Mouse (Mus musculus) kidney, adult 2 months (tissue): ENCODE measurements at regions not wholly inside any gene's neighbourhood (a gene's known extent, or its start where the extent isn't known, plus 50 kb on each side); places are given as distances from the start of the nearest gene placed in this dataset.
"Not testable (repeated sequence)": the region's sequence is repeated elsewhere in the genome, so short reads cannot be mapped to it uniquely, and the experiment has no call there.

Source experiments
- DNase-seq: peaks from one replicate; pipeline ENCODE4 v3.0.0; 2021
- H3K27ac ChIP-seq: fragments of 200-500 bp; 2 replicates; pipeline ENCODE4 v1.5.1; 2012; ENCODE audit warnings: low read depth, low read length, control low read depth, inconsistent platforms; ENCODE audit not compliant: insufficient read depth
- H3K27me3 ChIP-seq: fragments of 200-500 bp; replicated peaks from 2 replicates; pipeline ENCODE4 v1.6.1; 2012; ENCODE audit warnings: mild to moderate bottlenecking, moderate library complexity, low read length, inconsistent platforms; ENCODE audit not compliant: control insufficient read depth, insufficient read depth
- H3K36me3 ChIP-seq: fragments of 200-500 bp; 2 replicates; pipeline ENCODE4 v1.6.1; 2012; ENCODE audit warnings: mild to moderate bottlenecking, moderate library complexity, low read length, inconsistent platforms; ENCODE audit not compliant: control insufficient read depth, insufficient read depth
- H3K4me1 ChIP-seq: fragments of 200-500 bp; 2 replicates; pipeline ENCODE4 v1.6.1; 2011; ENCODE audit warnings: low read length; ENCODE audit not compliant: control insufficient read depth, insufficient read depth
- H3K4me3 ChIP-seq: fragments of 200-500 bp; 2 replicates; pipeline ENCODE4 v1.5.1; 2011; ENCODE audit warnings: mild to moderate bottlenecking, low read depth, low read length, control low read depth; ENCODE audit not compliant: insufficient read depth
- CTCF ChIP-seq: fragments of 200-500 bp; conservative IDR thresholded peaks from 2 replicates; pipeline ENCODE4 v1.5.1; 2011; ENCODE audit warnings: low read depth, mild to moderate bottlenecking, control low read depth, low read length, moderate library complexity, mixed read lengths; ENCODE audit not compliant: insufficient read depth, insufficient read length
- POLR2A ChIP-seq: fragments of 200-500 bp; IDR thresholded peaks from one replicate; pipeline ENCODE4 v1.6.1; 2011; ENCODE audit warnings: low read depth, low read length, control low read depth
- WGBS: fragments of 180-500 bp; shearing (Covaris S2); methylation state at CpG from one replicate; pipeline ENCODE4 v1.1.7; 2018; 5-methylcytosine and 5-hydroxymethylcytosine counted together

DNA sequence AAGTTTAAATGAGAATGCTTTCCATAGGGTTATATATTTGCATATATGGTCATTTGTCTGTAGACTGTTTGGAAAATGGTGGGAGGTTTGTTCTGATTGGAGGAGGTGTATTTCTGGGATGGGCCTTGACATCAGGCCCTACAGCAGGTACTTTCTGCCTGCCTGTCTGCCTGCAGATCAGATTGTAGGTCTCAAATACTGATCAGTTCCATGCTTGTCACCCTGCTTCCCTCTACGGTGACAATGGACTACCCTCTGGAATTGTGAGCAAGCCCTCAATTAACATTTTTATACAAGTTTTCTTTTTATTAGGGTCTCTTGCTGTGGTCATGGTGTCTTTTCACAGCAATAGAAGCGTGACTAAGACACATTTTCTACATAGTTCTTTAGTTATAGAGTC lies 166.9 kb downstream of the Pcdh18 start:
- 81% methylated on average over 2 of the region's 2 CpGs for WGBS
- H3K4me1 ChIP-seq: no peaks in the 10 kb centered on the region
- H3K27me3 ChIP-seq: no peaks in the 10 kb centered on the region
- DNase-seq: no peak
- H3K4me3 ChIP-seq: no peak overlapping the region
- no peak overlapping the region for H3K27ac ChIP-seq
- TF ChIP-seq POLR2A: no peak
- no peak for TF ChIP-seq CTCF
- H3K36me3 ChIP-seq: no peaks in the 10 kb centered on the region

DNA sequence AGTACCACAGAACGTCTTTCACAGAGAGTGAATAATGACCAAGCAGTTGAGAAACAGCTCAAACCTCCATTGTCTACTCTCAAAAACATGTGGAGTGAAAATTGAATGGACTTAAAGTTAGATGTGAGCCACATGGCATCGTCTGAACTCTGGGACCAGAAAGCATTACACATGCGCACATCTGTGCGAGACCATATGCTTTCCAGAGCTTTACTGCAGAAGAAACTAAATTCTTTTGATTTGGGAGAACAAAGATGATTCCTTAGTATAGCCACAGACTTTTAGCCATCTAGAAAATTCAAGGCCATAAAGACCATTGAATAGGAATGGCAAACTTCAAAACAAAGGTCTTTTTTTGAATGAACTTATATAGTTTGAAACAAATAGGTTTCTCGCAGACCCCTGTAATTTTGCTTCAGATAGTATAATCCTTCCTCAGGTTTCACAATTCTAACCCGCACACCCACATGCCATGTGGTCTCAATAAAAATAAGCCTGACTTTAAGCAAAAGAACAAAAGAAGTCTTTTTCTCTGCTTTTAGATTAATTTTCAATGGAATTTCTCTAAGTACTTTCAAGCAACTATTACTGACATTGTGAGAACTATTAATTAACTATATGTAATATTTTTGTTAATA lies 170.5 kb downstream of the Pcdh18 start:
- DNase-seq: no peak
- no peaks in the 10 kb centered on the region for H3K27me3 ChIP-seq
- H3K4me1 ChIP-seq: no peaks in the 10 kb centered on the region
- H3K27ac ChIP-seq: no peak overlapping the region
- no peaks in the 10 kb centered on the region for H3K36me3 ChIP-seq
- no peak overlapping the region for H3K4me3 ChIP-seq
- 85% methylated on average over 6 of the region's 6 CpGs for WGBS
- TF ChIP-seq CTCF (no peak), POLR2A (no peak)

DNA sequence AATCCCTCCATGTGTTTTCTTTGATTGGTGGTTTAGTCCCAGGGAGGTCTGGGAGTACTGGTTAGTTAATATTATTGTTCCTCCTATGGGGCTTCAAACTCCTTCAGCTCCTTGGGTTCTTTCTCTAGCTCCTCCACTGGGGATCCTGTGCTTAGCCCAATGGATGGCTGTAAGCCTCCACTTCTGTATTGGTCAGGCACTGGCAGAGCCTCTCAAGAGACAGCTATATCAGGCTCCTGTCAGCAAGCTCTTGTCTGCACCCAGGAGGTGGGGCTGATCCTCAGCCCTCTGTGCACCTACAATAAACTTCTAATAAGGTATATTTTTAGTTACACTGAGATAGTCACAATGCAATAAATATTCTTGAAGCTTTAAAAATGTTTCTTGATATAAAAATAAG lies 171.2 kb downstream of the Pcdh18 start:
- DNase-seq, H3K27me3 ChIP-seq: not testable (repeated sequence)

DNA sequence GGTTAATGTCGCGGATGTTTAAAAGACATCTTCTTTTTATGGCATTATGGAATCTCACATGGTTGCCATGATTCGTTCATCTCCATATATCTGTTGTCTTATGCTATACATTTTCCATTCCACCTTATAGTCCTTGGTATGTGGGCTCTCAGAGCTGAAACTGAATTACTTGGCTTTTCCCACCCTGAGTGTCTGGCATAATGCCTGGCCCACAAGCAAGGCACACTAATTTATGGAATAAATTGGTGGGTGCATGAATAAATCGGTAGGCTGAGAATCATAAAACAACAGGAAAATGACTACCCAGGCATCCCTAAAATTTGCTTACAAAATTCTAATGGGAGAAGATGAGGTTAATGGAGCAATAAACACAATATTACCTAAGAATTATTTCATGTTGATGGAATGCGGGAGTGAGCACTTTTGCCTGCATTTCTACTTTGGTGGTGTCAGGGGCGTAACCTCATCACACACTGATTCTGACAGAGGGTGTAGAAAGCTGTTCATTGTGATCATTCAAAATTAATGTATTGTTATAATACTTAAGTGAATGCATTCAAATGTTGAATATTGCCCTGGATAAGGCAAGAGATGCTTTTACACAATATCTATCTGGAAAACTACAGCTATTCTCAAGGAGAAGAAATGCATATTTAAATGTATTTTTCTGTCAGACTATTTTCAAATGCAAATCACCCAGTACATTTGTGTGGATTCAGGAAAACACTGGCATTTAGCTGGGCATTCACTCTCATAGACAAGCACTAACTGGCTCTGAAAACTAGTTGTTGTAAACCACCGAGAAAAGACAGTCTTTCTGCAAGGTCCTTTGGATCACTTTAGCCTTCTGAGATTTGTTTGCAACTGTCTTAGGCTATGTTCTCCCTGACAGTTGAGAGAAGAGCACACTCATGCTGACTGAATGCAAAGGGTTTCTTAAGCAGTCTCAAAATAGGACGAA lies 190.1 kb downstream of the Pcdh18 start:
- 87% methylated on average over 8 of the region's 8 CpGs for WGBS
- TF ChIP-seq POLR2A (no peak), CTCF (no peak)
- H3K27me3 ChIP-seq: no peaks in the 10 kb centered on the region

More for the DNA sequence above, 171.2 kb downstream of the Pcdh18 start:
- not testable (repeated sequence) for H3K27ac ChIP-seq, H3K4me1 ChIP-seq, H3K4me3 ChIP-seq, H3K36me3 ChIP-seq

DNA sequence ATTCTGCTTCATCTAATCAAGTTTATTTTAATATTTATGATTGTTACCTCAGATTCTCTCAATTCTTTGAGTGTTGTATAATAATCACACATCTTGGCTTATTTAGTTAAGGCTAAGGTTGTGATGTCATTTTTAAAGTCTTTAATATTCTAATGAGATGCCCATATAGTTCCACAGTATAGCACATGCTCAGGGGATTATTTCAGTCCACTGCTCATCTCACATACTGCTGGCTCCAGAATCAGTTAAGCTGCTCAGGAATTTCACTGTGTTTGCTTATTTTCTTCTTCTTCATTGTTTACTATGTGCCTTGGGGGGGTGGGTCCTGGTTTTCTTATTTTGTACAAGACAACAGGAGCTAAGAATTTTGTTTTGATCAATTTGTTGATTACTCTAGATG lies 229.5 kb downstream of the Pcdh18 start:
- Histone ChIP-seq H3K4me3 (no peak overlapping the region), H3K27ac (no peak overlapping the region), H3K36me3 (no peaks in the 10 kb centered on the region), H3K4me1 (no peaks in the 10 kb centered on the region), H3K27me3 (no peaks in the 10 kb centered on the region)
- no peak for DNase-seq
- no peak for TF ChIP-seq POLR2A
- no peak for TF ChIP-seq CTCF

More for the DNA sequence above, 190.1 kb downstream of the Pcdh18 start:
- DNase-seq: no peak
- H3K36me3 ChIP-seq: no peaks in the 10 kb centered on the region
- H3K4me3 ChIP-seq: no peak overlapping the region
- no peaks in the 10 kb centered on the region for H3K4me1 ChIP-seq
- no peak overlapping the region for H3K27ac ChIP-seq

DNA sequence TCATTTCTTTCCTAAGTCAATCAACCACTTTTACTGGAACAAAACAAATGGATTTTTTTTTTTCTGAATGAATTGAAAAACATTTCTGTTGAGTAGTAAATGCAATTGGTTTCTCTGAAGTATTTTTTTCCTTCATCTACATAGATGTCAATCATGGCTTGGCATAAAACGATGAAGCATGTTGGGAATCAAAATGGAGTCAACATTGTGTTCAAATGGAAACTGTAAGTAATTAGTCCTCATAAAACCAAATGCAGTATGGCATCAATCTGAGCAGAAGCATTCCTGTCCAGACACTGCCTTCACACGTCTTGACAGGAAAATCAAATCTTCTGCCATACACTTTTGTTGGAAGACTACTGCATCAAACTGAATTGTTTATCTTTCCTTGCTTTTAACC lies 237.0 kb downstream of the Pcdh18 start:
- no peaks in the 10 kb centered on the region for H3K4me1 ChIP-seq
- no peak for TF ChIP-seq POLR2A
- no peak for TF ChIP-seq CTCF
- no peak overlapping the region for H3K27ac ChIP-seq
- H3K4me3 ChIP-seq: no peak overlapping the region
- 63% methylated on average over 2 of the region's 2 CpGs for WGBS
- H3K36me3 ChIP-seq: no peaks in the 10 kb centered on the region
- DNase-seq: no peak
- no peaks in the 10 kb centered on the region for H3K27me3 ChIP-seq

DNA sequence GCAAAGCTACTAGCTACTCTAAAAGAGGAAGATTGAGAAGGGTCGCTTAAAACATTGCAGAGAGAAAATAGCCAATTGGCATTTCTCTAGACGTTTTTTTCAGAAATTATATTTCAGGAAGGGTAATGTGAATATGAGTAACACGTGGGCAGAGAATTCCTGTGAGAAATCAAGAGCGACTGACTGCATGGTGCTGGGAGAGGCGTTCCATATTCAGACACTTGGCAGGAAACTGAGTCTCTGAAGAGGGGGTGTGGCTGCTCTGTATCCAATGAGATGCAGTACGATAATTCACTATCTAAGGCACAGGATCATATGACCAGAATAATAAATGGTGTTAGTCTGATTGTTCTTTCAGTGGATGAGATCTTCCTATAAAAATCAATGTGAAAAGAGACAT lies 252.5 kb downstream of the Pcdh18 start:
- DNase-seq: no peak
- 68% methylated on average over 6 of the region's 6 CpGs for WGBS
- no peak overlapping the region for H3K27ac ChIP-seq
- H3K4me3 ChIP-seq: no peak overlapping the region
- H3K27me3 ChIP-seq: no peaks in the 10 kb centered on the region
- no peaks in the 10 kb centered on the region for H3K36me3 ChIP-seq
- H3K4me1 ChIP-seq: no peaks in the 10 kb centered on the region
- TF ChIP-seq POLR2A: no peak
- no peak for TF ChIP-seq CTCF
